Mouse (Mus musculus): ENCODE data around the gene Rtn4r.

Gene Rtn4r

DNA sequence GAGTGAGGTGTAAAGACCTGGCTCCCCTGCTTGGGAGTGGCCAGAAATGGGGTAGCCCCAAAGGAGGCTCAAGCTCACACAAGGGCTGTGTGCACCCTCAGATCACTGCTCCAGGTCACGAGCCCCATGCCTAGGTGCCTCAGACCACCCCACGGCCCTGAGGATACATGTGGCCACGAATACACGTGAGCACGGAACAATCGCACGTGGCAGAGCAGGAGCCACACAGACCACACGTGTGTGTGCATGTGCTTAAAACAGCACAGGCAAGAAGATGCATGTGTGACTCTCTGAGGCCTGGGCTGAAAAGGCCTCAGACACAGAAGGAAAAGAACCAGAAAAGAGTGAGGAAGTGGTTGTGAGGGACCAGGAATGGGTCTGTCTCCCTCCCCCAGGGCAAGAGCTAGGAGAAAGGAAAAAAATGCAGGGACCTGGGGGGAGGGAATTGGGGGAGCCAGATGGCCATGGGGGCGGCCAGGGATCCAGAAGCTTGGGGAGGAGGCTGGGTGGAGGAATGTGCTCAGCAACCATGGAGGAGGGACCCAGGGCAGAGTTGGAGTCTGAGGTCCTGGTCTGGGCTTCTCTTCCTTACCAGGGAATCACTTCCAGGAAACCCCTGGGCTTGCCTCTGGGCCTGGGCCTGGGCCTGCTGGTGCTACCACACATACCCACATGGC lies 25.5 kb downstream of the Rtn4r start:
- in situ Hi-C loops (cut with MboI, MseI) = no loop called here

DNA sequence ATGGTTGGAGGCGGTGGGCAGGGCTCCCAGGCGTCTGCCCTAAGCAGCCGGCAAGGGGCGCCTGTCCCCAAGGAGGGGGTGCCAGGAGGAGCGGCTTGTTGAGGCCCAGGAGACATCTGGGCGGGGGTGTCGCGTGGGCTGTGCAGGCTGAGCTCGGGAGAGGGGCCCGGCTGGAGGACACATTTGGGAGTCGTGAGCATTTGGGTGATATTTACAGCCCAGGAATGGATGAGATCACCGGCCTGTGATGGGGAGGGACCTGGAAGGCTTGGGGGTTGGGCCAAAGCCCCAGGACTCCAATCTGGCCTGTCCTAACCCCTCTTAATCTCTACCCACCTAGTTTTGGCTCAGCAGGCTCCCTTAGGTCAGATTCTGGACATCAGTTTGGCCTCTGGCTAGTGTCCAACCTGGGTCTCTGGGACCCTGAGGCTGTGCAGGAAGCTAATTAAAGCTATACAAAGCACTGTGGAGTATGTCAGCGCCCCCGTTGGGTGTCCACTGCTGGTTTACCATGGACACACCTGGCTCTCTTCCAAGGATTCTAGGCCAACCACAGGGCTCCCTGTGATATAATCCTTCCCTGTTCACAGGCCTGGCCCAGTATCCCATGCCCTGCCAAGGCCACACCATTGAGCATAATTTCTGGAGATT lies 27.2 kb downstream of the Rtn4r start:
- in situ Hi-C loops (cut with MboI, MseI) = no loop called here

DNA sequence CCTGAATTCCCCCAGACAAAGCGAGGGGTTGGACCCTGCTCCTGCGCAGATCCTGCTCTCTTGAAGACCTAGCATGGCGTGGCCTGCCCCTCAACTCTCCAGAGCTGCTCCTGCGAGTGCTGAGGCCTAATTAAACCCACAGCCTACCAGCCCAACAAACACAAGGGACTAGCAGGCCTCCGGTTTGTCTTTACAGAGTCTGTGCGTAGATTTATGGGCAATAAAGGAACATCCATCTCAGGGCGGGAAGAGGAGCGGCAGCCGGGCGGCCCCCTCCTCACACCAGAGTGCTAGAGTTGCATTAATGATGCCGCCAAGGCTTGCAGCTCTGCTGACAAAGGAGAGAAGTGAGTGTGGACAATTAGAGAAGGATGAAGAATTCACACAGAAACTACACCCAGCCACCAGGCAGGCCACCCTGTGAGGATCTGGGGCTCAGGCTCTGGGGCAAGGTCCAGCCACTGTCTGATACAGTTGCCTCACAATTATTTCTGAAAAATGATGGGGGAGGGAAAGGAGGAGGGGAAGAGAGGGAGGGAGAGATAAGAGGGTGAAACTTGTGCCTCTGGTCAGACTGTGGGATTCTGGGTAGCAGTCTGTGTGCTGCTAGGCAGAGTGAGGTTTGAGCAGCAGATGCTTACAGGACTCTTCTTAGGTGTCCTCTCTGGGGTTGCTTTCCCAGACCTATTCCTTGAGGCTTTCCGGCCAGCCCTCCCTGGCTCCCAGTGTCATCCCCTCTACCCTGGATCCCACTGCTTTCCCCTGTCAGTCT lies 29.3 kb downstream of the Rtn4r start:
- in situ Hi-C loops (cut with MboI, MseI) = no loop called here

DNA sequence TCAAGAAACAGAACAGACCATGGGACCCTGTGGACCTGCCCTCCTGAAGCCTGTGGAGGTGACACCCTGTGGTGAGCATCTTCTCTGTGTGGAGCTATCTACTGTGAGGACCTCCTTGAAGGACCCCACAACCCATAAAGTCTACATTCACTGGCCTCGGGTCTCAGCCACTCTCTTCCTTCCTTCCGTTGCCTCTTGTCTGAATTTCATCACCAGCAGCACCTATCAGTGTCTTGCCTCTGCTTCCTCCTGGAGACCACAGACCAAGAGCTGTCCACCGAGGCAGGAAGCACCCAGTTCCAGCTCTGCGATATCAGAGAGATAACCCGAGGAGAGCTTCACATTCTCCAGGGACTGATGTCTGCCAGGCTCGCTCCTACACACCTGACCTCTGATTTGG lies 31.8 kb downstream of the Rtn4r start:
- in situ Hi-C loops (cut with MboI, MseI) = no loop called here

GRCm38 (mm10) chr16:18159778-18160177 lies 32.3 kb downstream of the Rtn4r start:
- in situ Hi-C loops (cut with MboI, MseI) = no loop called here

- in situ Hi-C loops (cut with MboI, MseI) = no loop called here
Observed at GRCm38 (mm10) chr16:18160514-18160913, 33.1 kb downstream of the Rtn4r start.

- in situ Hi-C loops (cut with MboI, MseI) = no loop called here
Observed at GRCm38 (mm10) chr16:18161190-18161589, 33.7 kb downstream of the Rtn4r start.

GRCm38 (mm10) chr16:18164642-18165238 lies 37.3 kb downstream of the Rtn4r start:
- in situ Hi-C loops (cut with MboI, MseI) = no loop called here

- in situ Hi-C loops (cut with MboI, MseI) = no loop called here
Observed at GRCm38 (mm10) chr16:18166613-18167190, 39.3 kb downstream of the Rtn4r start.

DNA sequence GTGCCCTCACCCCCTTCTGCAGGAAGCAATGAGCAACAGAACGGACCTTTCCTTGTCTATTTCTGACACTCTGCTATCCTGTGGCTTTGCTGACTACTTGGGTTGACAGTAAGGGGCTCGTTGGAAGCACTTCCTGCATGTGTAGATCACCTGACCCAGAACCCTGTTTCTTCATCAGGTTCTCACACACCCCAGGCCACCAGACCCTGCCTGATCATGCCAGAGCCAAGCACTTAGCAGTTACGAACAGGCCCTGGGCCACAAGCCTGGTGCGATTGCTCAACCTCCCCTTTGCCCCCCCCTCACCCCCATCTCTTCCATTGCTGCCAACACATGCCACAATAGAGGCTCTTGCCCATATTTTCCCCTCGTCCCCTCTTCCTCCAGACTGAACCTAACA lies 41.7 kb downstream of the Rtn4r start:
- in situ Hi-C loops (cut with MboI, MseI) = no loop called here

- in situ Hi-C loops (cut with MboI, MseI) = loop anchor here (5.0 kb wide), 1 partner anchor 47 kb away; no protein-coding TSS in a partner anchor
Observed at GRCm38 (mm10) chr16:18169776-18170175, 42.3 kb downstream of the Rtn4r start.

GRCm38 (mm10) chr16:18172266-18172855 lies 44.9 kb downstream of the Rtn4r start:
- in situ Hi-C loops (cut with MboI, MseI) = loop anchor here (5.0 kb wide), 1 partner anchor 50 kb away; no protein-coding TSS in a partner anchor

DNA sequence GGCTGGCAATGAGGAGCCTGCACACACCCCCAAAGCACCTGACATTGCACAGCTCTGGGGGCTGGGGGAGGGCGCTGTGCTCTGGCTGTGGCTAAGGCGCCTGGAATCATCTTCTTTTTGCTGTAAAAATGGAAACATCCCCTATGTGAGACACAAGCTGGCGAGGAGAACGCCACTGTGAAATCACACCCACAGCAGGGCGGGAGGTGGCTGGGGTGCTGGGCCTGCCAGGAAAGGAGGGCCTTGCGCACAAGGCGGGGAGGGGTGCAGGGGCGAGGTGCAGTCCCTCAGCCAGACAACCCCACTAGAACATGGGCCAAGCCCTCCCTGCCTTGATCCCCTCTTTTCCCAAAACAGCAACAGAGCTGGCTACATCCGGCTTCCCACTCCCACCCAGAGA lies 45.8 kb downstream of the Rtn4r start:
- in situ Hi-C loops (cut with MboI, MseI) = loop anchor here (5.0 kb wide), 1 partner anchor 51 kb away; no protein-coding TSS in a partner anchor

DNA sequence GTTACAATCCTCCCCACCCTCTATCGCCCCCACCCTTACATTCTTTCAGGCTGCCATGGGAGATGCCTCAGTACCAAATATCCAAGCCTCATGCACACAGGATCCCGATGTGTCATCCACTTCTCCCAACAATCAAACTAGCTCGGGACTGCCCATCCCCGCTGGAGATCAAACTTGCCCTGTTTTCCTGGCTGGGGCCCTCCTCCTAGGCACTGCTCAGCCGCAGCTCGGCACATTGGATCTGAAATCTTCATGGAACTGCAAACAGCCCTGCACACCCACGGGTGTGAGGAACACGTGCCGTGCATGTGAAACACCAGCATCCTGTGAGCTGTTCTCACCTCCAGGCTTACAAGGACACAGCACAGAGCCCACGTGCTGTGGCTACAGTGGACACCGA lies 46.3 kb downstream of the Rtn4r start:
- in situ Hi-C loops (cut with MboI, MseI) = loop anchor here (5.0 kb wide), 1 partner anchor 51 kb away; no protein-coding TSS in a partner anchor

DNA sequence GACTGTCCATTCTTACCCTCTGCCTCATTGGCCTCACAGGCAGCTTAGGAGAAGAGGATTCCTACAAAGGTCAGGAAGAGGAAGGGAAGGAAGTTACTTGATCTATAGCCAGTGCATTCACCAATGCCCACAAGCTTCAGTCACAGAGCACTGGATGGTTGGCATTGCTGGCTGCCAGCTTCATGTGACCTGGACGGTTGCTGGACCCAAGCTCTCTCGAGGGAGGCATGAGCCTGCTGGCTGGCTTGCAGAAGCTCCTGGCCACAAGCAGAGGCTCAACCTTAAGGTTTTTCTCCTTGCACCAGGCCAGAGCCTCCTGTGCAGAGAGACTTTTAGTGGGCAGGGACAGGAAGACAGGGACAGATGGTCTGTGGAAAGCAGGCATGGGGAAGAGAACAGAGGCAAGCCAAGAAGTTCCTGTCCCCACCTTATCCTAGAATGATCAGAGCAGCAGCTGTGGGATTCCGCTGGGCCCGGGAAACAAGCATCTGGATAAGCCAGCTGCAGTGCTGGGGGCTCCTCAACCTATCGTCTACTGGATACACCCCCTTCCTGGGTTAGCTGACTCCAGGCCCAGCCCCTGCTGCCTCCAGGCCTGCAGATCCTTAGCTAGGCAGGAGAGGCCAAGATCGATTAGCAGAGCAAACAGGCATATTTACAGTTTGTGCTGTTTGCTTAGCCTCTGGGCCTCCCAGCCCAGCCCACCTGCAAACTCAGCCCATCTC lies 48.5 kb downstream of the Rtn4r start:
- in situ Hi-C loops (cut with MboI, MseI) = no loop called here

DNA sequence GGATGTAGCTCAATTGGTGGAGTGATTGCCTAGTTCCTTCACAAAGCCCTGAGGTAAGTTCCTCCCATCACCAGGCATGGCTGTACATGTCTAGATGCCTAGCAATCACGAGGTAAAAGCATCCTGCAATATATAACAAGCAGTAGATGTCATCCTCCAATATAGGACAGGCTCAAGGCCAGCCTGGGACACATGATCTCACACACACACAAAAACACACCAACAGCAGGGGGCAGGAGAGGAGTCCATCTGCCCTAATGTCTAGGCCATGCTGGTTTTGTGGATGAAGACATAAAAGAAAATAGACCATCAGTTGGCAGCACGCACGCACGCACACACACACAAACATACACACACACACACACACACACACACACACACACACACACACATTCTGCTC lies 49.3 kb downstream of the Rtn4r start:
- in situ Hi-C loops (cut with MboI, MseI) = no loop called here

- in situ Hi-C loops (cut with MboI, MseI) = no loop called here
Observed at GRCm38 (mm10) chr16:18179591-18179990, 52.1 kb downstream of the Rtn4r start.

- in situ Hi-C loops (cut with MboI, MseI) = no loop called here
Observed at GRCm38 (mm10) chr16:18181398-18181797, 54.0 kb downstream of the Rtn4r start.

DNA sequence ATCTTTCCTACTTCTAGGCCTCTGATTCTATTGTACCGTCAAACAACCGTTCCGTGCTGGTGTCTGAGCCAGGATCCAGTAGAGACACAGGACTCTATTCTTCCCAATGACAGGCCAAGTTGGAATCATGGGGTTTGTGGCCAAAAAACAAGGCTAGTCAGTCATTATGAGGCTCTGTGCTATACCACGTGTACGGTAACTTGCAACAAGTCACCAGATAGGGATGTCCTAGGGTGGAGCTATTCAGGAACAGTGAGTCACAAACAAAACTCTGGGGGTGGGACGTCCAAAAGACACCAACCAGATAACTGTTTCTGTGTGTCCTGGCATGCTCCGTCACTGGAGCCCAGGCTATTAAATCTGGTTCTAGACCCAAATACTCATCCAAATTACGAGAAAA lies 55.3 kb downstream of the Rtn4r start:
- in situ Hi-C loops (cut with MboI, MseI) = no loop called here

DNA sequence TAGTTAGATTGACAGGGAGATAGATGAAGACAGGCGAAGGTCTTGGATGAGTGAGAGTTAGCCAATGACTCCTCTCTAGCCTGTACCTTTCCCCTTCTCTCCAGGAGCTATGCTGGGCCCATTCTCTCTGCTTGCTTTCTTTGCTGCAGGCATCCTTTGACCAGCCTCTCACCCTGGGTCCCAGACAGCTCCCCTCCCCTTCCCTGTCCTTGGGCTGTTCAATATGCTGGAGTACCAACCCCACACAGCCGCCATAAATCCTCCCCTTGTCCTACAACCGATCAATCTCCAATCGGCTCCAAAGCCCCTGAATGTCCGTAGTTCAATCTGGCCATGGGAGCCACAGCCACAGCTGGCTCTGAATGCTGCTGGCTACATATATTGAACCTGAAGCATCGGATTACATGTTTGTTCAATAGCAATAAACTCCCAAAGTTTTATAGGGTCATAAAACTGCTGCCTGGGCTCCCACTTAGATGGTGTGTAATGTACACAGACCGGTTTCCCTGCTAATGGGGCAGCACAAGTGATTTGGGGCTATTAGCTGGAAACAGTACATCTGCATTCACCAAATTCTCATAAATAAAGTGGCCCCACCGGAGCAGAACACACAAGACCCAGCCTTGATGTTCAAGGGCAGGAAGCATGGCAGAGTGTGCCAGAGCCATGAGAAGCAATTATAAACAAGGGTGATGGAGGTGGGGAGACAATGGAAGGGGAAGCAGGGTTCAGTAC lies 58.4 kb downstream of the Rtn4r start:
- in situ Hi-C loops (cut with MboI, MseI) = no loop called here

All from T-helper 1 cell (primary cell).